Mouse (Mus musculus): ENCODE measurements around the gene Katnb1. TPM values are rescaled to one million over a fixed set of nuclear protein-coding genes. Genes with fewer than 3 reads are reported as not detected.

Gene Katnb1
- total and polyA plus RNA-seq, 2 experiments from 2014 or later, result 8.2 to 10.7 TPM

- no peaks in the 10 kb centered on the region for H3K36me3 ChIP-seq (replicated peaks; ENCODE audit: control insufficient read depth, insufficient read depth, low read length)
- no peak overlapping the region for H3K4me3 ChIP-seq (ENCODE audit: low read depth, low read length)
- no peaks in the 10 kb centered on the region for H3K27me3 ChIP-seq (ENCODE audit: control insufficient read depth, insufficient read depth, low read length)
- no peak for DNase-seq (ENCODE audit: low spot score)
- WGBS, result 80% methylated on average over 6 of the region's 6 CpGs
- ATAC-seq (ENCODE audit: insufficient read depth, low read depth), result no peak
- no peak overlapping the region for H3K4me2 ChIP-seq (ENCODE audit: low read depth, low read length)
- H3K27ac ChIP-seq (ENCODE audit: low read depth), result peak overlapping the region; percentile 86; the same call in 1 of the 2 replicates
- peaks cover 28% of the 10 kb centered on the region for H3K4me1 ChIP-seq (ENCODE audit: control insufficient read depth, insufficient read depth)
- no peaks in the 10 kb centered on the region for H3K9me3 ChIP-seq (replicated peaks; ENCODE audit: control insufficient read depth, low read length)
- H3K9ac ChIP-seq (replicated peaks; ENCODE audit: low read depth, low read length), result no peak overlapping the region
- TF ChIP-seq EP300 (IDR thresholded peaks at IDR 0.05; ENCODE audit: low read depth) (no peak), CTCF (IDR thresholded peaks at IDR 0.05; ENCODE audit: low read depth) (no peak)
Measured at GRCm38 (mm10) chr8:95143805-95144630, 63.0 kb downstream of the Katnb1 start.

DNA sequence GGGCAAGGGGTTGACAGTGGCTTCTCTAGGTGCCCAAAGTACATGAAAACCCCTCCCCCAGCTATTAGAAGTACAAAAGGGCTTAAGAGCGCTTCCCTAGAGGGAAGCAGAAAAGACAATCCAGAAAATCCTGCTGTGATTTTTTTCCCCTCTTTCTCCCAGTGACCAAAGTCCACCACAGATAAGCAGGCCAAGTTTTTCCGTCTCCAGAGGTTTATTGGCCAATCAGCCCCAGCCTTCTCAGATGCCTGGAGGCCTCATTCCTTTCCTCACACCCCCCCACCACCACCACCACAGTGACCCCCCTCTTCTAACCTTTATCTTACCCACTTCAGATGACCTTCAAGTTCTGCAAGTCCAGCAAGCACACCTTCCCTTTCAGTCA lies 63.6 kb downstream of the Katnb1 start:
- no peak overlapping the region for H3K4me2 ChIP-seq (ENCODE audit: low read depth, low read length)
- H3K4me1 ChIP-seq (ENCODE audit: control insufficient read depth, insufficient read depth), result peaks cover 28% of the 10 kb centered on the region
- no peaks in the 10 kb centered on the region for H3K27me3 ChIP-seq (ENCODE audit: control insufficient read depth, insufficient read depth, low read length)
- H3K36me3 ChIP-seq (replicated peaks; ENCODE audit: control insufficient read depth, insufficient read depth, low read length), result no peaks in the 10 kb centered on the region
- H3K27ac ChIP-seq (ENCODE audit: low read depth), result no peak overlapping the region
- WGBS, result 58% methylated on average over 2 of the region's 2 CpGs
- no peak overlapping the region for H3K9ac ChIP-seq (replicated peaks; ENCODE audit: low read depth, low read length)
- DNase-seq (ENCODE audit: low spot score) (no peak), ATAC-seq (ENCODE audit: insufficient read depth, low read depth) (no peak)
- no peak for TF ChIP-seq EP300 (IDR thresholded peaks at IDR 0.05; ENCODE audit: low read depth)
- no peaks in the 10 kb centered on the region for H3K9me3 ChIP-seq (replicated peaks; ENCODE audit: control insufficient read depth, low read length)
- H3K4me3 ChIP-seq (ENCODE audit: low read depth, low read length), result no peak overlapping the region

DNA sequence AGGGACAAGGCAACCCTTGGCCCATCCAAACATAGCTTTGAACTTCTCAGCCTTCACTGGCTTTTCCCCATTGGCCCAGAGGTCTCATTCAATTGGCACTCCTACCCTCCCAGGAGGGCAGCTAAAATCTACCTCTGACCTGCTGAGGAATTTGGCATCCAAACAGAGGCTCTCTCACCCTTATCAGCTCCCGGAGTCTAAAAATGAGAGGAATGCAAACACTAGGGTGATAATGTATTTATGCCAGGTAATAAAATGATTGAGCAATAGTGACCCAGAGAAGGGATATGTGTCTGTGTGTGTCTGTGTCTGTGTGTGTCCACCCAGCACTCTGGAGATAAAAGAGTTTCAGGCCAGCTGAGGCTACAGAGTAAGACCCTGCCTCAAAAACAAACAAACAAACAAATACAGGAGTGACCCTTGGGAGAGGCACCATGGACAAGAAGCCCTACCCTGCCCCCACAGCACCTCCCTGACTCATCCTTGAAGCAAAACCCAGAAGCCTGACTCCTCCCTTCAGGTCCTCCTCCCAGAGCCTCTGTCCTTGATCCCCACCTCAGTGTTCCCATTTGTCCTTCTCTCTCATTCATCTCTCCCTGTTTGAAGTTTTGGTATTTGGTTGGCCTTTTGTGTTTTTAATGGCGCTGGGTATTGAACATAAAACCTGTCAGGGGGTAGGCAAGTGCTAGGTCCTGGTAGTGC lies 65.2 kb downstream of the Katnb1 start:
- H3K27ac ChIP-seq (ENCODE audit: low read depth), result no peak overlapping the region
- H3K4me2 ChIP-seq (ENCODE audit: low read depth, low read length), result no peak overlapping the region
- H3K9me3 ChIP-seq (replicated peaks; ENCODE audit: control insufficient read depth, low read length), result no peaks in the 10 kb centered on the region
- no peak overlapping the region for H3K4me3 ChIP-seq (ENCODE audit: low read depth, low read length)
- ATAC-seq (ENCODE audit: insufficient read depth, low read depth) (no peak), DNase-seq (ENCODE audit: low spot score) (no peak)
- H3K36me3 ChIP-seq (replicated peaks; ENCODE audit: control insufficient read depth, insufficient read depth, low read length), result no peaks in the 10 kb centered on the region
- no peaks in the 10 kb centered on the region for H3K27me3 ChIP-seq (ENCODE audit: control insufficient read depth, insufficient read depth, low read length)
- no peak overlapping the region for H3K9ac ChIP-seq (replicated peaks; ENCODE audit: low read depth, low read length)
- 55% methylated on average over 2 of the region's 2 CpGs for WGBS
- no peak for TF ChIP-seq EP300 (IDR thresholded peaks at IDR 0.05; ENCODE audit: low read depth)
- TF ChIP-seq CTCF (IDR thresholded peaks at IDR 0.05; ENCODE audit: low read depth), result no peak
- peaks cover 18% of the 10 kb centered on the region for H3K4me1 ChIP-seq (ENCODE audit: control insufficient read depth, insufficient read depth)

GRCm38 (mm10) chr8:95146846-95147245 lies 65.9 kb downstream of the Katnb1 start:
- ATAC-seq (ENCODE audit: insufficient read depth, low read depth), result no peak

DNA sequence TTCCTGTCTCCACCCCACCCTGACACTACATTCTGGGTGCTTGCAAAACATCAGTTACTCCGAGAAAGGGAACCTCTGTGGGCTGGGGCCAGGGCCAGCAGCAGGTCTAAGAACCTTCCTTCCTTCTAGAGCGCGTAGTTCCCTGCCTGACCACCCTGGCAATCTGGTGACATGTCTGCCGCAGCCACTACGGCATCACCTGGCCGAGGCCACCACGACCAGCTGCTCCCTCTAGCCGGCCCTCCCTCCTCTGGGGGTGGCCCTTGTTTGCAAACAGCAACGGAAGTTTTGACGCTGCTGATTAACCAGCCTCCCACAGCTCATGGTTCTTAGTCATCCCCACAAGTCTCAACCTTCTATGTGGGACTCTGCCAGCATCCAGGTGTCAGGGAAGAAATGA lies 68.4 kb downstream of the Katnb1 start:
- Histone ChIP-seq H3K4me3 (ENCODE audit: low read depth, low read length) (no peak overlapping the region), H3K9ac (replicated peaks; ENCODE audit: low read depth, low read length) (no peak overlapping the region), H3K27me3 (ENCODE audit: control insufficient read depth, insufficient read depth, low read length) (no peaks in the 10 kb centered on the region), H3K36me3 (replicated peaks; ENCODE audit: control insufficient read depth, insufficient read depth, low read length) (no peaks in the 10 kb centered on the region), H3K9me3 (replicated peaks; ENCODE audit: control insufficient read depth, low read length) (no peaks in the 10 kb centered on the region), H3K4me1 (ENCODE audit: control insufficient read depth, insufficient read depth) (no peaks in the 10 kb centered on the region), H3K4me2 (ENCODE audit: low read depth, low read length) (no peak overlapping the region), H3K27ac (ENCODE audit: low read depth) (no peak overlapping the region)
- no peak for DNase-seq (ENCODE audit: low spot score)
- TF ChIP-seq EP300 (IDR thresholded peaks at IDR 0.05; ENCODE audit: low read depth) (no peak), CTCF (IDR thresholded peaks at IDR 0.05; ENCODE audit: low read depth) (no peak)
- ATAC-seq (ENCODE audit: insufficient read depth, low read depth), result no peak
- 42% methylated on average over 10 of the region's 10 CpGs for WGBS

More at GRCm38 (mm10) chr8:95146846-95147245, 65.9 kb downstream of the Katnb1 start:
- 90% methylated on average over 5 of the region's 5 CpGs for WGBS
- no peak overlapping the region for H3K27ac ChIP-seq (ENCODE audit: low read depth)
- TF ChIP-seq EP300 (IDR thresholded peaks at IDR 0.05; ENCODE audit: low read depth) (no peak), CTCF (IDR thresholded peaks at IDR 0.05; ENCODE audit: low read depth) (no peak)
- H3K9ac ChIP-seq (replicated peaks; ENCODE audit: low read depth, low read length), result no peak overlapping the region
- H3K27me3 ChIP-seq (ENCODE audit: control insufficient read depth, insufficient read depth, low read length), result no peaks in the 10 kb centered on the region
- DNase-seq (ENCODE audit: low spot score), result no peak
- no peaks in the 10 kb centered on the region for H3K9me3 ChIP-seq (replicated peaks; ENCODE audit: control insufficient read depth, low read length)
- no peak overlapping the region for H3K4me3 ChIP-seq (ENCODE audit: low read depth, low read length)
- peaks cover 12% of the 10 kb centered on the region for H3K4me1 ChIP-seq (ENCODE audit: control insufficient read depth, insufficient read depth)
- H3K36me3 ChIP-seq (replicated peaks; ENCODE audit: control insufficient read depth, insufficient read depth, low read length), result no peaks in the 10 kb centered on the region
- H3K4me2 ChIP-seq (ENCODE audit: low read depth, low read length), result no peak overlapping the region
